Mouse (Mus musculus) NIH3T3 (cell line): ENCODE measurements at regions not wholly inside any gene's neighbourhood (a gene's known extent, or its start where the extent isn't known, plus 50 kb on each side); places are given as distances from the start of the nearest gene placed in this dataset.

Experiments
- DNase-seq: peaks from one replicate; pipeline ENCODE4 v3.0.0-alpha.2; 2012; ENCODE audit warnings: low read depth

DNA sequence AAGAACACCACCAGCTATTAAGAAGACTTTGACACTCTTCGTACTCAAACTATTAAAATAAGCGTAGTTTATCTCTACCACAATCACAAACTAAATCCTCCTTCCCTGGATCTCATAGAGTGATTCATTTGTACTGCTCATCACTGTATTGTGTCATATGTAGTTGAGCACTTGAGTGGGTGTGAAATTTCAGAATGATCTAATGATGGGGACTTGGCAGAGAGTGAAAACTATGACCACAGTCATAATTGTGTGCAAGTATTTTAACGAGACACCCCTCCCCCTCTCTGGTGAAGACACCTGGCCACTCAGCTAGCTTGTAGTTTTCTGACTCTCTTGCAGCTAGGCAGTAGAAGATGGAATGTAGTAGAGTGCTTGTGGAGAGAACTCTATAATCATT, 80.2 kb upstream of the Cxcr4 start:
- no peak for DNase-seq

DNA sequence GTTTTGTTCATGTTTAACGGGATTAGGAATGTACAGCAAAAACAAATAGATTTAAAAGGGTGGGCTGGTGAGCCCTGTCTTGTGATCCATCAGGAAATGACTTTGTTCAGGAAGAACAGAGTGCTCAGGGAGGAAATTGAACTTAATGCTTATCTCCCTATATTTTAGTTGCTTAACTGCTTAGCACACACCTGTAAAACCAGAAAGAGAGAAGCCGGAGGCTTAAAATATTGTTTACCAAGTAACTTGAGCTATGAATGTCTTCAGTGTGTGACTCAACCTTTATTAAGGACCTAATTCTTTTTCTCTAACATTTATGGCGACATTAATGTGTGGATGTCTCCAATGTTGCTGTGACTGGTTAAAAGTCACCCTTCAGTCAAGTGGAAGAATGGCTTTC, 79.4 kb upstream of the Cxcr4 start:
- no peak for DNase-seq

DNA sequence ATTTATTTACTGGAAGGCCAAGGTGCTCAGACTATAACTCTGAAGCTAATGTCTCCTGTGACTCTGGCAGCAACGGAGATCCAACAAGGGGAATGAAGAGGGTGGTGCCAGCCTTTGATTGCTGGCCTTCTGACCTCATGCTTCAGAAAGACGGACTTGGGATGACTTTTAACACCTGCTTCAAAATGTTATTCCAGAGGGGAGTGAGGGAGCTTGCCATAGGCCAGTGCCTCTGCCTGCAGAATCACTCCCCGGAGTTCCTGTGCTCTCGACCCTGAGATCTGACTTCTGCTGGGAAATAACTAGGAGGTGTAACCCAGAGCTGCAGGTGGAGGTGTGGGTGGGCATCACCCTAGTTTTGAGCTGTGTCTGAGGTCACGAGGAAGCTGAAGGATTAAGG, 78.9 kb upstream of the Cxcr4 start:
- DNase-seq = no peak

DNA sequence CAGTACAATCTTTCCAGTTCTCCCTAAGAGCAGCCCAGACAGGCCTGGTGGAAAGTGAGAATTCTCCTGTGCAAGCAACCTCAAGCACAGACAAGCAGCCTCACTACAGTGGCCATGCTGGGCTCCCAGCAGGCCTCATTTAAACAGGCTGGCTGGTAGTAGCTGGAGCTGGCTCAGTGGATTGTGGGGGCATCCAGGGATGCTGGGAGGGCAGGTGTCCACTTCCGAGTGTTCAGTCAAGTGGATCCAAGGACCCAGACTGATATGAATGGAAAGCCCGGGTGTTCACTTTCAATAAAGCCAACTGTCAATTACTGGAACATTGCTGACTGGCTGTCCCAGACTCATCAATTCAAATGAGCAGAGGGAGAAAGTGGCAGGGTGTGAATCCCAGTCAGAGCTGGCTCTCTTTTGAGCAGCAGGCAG, 77.2 kb upstream of the Cxcr4 start:
- DNase-seq = no peak

- no peak for DNase-seq
Measured at GRCm38 (mm10) chr1:128668718-128669117, 76.6 kb upstream of the Cxcr4 start.

- no peak for DNase-seq
Measured at GRCm38 (mm10) chr1:128667121-128667762, 75.1 kb upstream of the Cxcr4 start.

DNA sequence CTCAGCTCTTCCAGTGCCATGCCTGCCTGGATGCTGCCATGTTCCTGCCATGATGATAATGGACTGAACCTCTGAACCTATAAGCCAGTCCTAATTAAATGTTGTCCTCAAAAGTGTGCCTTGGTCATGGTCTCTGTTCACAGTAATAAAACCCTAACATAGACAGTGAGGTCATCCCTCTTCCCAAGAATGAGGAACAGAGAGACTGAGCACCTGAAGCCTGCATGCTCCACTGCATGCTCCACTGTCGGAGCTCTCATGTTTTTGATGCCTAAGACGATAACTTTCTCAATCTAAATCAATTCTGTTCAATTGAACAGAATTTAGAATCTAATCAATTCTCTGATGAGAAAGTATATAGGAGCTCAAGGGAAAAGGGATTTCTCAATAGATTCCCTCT, 71.1 kb upstream of the Cxcr4 start:
- DNase-seq = no peak

GRCm38 (mm10) chr1:128659857-128660256, 67.8 kb upstream of the Cxcr4 start:
- DNase-seq = peak; percentile 8

- no peak for DNase-seq
Measured at GRCm38 (mm10) chr1:128658802-128659201, 66.7 kb upstream of the Cxcr4 start.

- DNase-seq = no peak
Measured at GRCm38 (mm10) chr1:128654099-128654862, 62.2 kb upstream of the Cxcr4 start.

DNA sequence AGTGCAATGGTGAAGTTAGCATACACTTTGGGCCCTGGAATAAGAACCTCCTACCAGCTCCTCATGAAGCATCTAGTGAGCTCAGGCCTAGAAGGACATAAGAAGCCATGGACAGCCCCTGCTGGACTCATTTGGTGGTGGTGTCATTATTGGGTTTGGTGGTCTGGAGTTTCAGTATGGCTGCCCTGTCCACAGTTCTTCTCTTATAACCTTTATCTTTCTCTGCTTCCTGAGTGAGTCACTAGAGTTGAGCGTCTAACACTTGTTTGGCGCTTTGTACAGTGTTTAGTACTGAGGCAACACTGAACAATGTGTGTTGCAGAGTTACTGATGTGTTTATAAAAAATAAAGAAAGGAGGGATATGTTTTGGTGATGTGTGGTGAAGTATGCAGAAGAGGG, 58.5 kb upstream of the Cxcr4 start:
- DNase-seq = no peak

- DNase-seq = no peak
Measured at GRCm38 (mm10) chr1:128649490-128650178, 57.5 kb upstream of the Cxcr4 start.

DNA sequence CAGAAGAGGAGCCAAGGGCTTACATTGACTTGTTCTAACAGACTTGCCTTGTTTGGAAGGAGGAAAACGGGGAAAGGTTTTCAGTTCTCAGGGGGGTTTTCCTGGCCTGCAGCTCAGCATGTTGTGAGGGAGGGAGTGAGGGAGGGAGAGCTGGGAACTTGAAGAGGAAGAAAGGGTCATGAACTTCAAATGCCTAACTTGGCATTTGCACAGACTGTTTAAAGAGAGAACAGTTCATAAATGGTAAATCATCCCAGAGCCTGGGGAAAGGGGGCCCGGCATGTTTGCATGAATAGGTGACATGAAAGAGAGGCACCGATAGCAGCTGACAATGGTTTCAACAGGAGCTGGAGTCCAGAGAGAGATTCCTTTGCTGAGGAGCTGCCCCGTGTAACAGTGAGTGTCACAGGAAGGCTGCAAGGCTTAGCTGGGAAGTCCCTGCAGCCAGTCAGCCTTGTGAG, 51.3 kb upstream of the Cxcr4 start:
- no peak for DNase-seq

GRCm38 (mm10) chr1:128642212-128642611, 50.1 kb upstream of the Cxcr4 start:
- DNase-seq = no peak
